Mouse (Mus musculus): ENCODE results near the gene Susd4. TPM values are rescaled to one million over a fixed set of nuclear protein-coding genes. Genes with fewer than 3 reads are reported as not detected.

The Susd4 gene
- polyA plus RNA-seq (2012; rRNA removed), result 0.45 and 0.93 TPM in 2 replicates

DNA sequence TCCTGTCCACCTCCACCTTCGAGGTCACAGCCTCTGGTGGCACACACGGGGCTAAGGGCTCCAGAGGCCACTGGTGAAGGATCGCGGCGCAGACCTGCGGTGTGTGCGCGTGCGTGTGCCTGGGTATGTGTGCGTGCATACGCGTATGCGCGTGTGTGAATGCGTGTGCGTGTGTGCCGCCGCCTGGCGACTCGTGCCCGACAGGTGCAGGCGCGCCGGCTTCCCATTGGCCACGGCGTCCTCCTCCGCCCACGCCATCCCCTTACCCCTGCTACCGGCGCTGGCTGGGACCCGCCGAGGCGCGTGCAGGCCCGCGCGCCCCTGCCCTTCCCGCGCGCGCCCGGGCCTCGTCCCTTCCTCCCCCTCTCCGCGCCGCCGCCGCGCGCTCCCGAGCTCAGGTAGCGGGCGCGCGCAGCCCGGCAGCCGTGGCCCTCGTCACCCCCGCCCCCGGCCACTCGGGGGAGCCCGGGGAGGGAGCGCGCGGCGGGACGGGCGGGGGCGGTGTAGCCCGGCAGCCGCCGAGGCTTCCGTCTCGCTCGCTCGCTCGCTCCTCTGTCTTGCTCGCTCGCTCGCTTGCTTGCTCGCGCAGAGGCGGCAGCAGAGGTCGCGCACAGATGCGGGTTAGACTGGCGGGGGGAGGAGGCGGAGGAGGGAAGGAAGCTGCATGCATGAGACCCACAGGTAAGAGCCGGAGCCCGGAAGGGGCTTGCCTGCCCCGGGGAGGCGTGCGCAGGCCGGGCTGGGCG lies at the start of gene Susd4:
Gene Susd4, plus strand, starts transcription at position 145 of the 746 bp plus-strand sequence.
- WGBS, result 1% methylated on average over 95 of the region's 95 CpGs
- DNase-seq (ENCODE audit: low read depth, low spot score), result no peak

DNA sequence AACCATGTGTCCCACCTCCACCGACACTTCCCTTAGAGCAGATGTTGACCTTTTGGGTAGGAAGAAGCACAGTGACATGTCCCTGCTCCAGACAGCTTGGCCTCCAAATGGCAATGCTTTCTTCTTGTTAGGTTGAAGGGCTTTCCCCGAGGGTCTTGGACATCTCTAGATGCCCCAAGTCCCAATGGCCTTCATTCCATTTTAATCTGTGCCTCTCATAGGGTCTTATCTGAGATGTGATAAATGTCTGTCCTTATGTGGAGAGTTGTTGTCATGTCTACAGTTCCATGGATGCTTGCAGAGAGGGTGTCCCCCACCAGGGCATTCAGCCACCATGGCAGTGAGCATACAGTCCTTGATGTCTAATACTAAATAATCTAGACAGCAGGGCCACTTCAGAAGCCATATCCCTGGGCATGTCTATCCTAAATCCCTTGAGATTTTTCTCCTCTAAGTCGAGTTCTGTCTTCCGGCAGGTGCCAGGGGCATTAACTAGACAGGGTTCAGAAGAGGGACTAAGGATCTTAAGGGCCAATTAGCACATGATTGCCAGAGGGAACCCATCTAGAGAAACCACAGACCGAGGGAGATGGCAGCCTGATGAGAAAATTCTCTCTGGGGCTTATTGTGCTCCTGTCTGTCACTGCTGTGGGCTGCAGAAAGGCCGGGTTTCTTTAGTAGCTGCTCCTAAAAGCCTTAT lies 49.3 kb upstream of the Susd4 start:
- 80% methylated on average over 6 of the region's 6 CpGs for WGBS
- no peak for DNase-seq (ENCODE audit: low read depth, low spot score)

DNA sequence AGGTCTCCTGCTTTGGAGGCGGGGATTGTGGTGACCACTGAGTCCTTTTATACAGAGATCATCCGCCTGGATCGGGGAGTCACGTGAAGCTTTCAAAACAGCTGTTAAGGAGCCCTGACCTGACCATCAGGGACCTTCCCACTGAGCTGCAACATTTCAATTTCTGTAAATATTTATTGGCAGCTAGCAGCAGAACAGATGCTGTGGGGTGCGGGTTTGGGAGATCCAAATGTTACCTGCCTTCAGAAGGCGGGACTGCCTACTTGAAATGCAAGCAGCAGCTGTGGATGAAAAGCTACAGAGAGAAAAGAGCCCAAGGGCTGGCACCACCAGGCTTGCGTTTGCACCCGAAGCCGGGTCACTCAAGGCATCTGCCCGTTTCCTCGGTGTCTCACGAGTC lies 36.1 kb upstream of the Susd4 start:
- DNase-seq (ENCODE audit: low read depth, low spot score), result no peak
- 78% methylated on average over 12 of the region's 12 CpGs for WGBS

DNA sequence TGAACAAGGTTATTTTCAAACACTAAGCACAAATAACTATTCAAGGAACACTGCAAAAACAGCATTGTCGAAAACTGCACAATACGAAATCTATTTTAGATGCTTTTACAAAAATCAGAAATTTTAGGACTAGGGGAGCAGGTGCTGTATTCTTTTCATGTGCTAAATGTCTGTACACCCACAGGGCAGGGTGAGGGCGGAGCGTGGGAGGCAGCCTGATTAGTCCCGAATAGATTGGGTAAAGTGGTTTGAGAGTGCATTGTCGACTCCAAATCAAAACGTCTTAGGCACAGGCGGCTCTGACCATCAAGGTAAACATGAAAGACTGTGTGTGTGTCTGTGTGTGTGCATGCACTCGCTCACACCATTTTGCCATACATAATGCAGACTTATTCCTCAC lies 34.7 kb upstream of the Susd4 start:
- DNase-seq (ENCODE audit: low read depth, low spot score), result no peak
- 81% methylated on average over 9 of the region's 9 CpGs for WGBS

DNA sequence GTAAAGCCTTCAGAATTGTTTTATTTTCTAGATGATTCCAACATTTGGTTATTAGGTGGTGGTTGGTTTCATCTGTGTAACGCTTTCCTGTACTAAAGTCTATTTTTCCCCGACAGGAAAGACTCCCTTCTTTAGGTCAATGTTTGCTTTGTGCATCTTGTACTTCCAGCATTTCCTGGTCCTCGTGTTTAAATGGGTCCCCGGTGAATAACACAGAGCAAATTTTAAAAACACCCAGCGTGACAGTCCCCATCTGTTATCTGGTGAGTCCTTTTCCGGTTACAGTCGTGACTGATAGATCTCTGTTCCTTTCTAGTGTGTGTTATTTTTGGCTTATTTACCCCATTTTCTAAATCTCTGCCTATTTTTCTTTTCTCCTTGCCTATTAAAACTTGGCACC lies 31.0 kb upstream of the Susd4 start:
- DNase-seq (ENCODE audit: low read depth, low spot score), result peak; percentile 35
- WGBS, result 7% methylated on average over 7 of the region's 7 CpGs

DNA sequence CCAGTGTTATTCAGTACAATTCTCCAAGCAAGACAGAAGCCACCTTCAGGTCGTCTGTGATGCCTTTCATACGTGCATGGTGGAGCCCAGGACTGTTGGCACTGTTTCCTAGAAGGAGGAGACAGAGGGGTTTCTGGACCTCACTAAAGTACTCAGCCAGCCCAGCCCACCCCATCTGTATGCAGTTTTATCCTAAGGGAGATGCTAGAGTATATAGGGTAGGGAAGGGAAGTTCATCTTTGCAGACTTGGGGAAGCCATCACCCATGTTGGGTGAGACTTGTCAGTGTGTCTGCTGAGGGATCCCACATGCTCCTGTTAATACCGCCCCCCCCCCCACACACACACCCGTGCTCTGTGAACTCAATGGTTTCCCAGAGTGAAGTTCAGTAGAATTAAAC lies 27.8 kb upstream of the Susd4 start:
- DNase-seq (ENCODE audit: low read depth, low spot score), result no peak
- 63% methylated on average over 4 of the region's 4 CpGs for WGBS

DNA sequence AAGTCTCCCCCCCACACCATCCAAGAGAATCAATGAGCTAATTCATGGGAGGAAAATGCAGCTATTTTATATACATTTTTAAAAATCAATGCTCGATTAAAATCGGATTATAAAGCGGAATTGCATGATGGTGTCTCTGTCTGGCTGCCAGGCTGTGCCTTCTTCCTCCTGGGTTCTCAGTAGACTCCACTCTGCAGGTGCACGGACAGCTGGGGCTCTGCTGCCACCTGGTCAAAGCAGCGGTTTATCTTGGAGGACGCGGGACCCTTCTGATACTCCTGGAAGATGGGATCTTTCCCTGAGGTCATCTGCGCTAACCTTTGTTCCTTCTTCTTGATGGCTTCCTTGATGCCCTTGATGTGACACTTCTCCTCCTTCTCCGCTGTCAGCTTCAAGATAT lies 16.6 kb upstream of the Susd4 start:
- DNase-seq (ENCODE audit: low read depth, low spot score), result no peak
- 90% methylated on average over 9 of the region's 9 CpGs for WGBS

DNA sequence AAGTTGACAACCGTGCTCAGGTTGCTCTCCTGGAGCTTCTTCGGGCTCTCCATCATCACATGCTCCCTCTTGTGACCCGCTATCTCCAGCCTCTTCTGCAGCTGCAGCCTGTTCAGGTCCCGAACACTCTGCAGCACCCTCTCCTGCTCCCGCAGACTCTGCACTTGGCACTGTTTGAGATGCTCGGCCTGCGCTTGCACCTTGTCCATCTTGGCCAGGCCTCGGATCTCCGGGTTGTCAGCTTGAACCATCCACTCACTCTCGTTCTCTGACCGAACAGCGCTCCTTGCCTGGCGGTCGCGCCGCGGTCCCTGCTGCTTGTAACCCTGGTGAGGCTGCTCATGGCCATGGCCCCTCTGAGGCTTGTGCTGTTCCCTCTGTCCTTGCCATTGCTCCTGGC lies 15.8 kb upstream of the Susd4 start:
- DNase-seq (ENCODE audit: low read depth, low spot score), result no peak
- WGBS, result 81% methylated on average over 17 of the region's 17 CpGs

DNA sequence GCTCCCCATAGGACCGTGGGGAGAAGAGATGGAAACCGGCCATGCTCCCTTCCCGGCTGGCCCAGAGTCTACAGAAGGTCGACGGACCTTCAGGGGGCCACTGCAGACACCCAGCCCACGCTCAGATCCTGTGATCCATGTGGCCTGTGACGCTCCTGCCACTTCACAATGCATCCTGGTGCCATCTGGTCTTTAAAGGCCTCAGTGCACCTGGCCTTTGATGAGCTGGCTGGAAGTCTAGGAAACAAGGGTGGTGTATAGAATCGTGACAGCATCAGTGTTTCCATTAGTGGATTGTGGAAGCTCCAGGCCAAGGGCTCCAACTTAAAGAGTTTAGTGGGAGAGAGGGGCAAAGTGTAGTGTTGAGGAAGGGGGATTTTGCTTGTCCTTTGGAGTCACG lies 14.6 kb upstream of the Susd4 start, which contains the start of gene Ccdc185:
Gene Ccdc185, minus strand, starts transcription at position 101 of the 400 bp plus-strand sequence.
- WGBS, result 84% methylated on average over 9 of the region's 9 CpGs
- no peak for DNase-seq (ENCODE audit: low read depth, low spot score)

DNA sequence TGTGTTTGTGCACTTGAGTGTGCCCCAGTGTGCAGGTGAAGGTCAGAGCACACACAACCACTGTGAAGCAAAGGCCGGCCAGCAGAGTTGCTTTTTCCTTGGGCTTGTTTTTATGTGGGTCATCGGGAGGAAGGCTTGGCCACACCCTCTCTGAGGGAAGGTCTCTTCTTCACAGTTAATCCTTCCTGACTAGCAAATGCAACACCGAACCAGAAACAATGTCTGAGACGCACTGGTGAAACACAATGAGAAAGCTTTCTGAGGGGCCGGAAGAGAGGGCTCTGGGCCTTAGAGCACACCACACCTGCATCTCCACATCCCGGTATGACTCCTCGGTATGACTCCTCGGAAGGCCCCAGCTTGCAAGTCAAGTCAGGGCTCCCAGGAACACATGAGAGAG lies 12.4 kb upstream of the Susd4 start:
- no peak for DNase-seq (ENCODE audit: low read depth, low spot score)
- 79% methylated on average over 8 of the region's 8 CpGs for WGBS

DNA sequence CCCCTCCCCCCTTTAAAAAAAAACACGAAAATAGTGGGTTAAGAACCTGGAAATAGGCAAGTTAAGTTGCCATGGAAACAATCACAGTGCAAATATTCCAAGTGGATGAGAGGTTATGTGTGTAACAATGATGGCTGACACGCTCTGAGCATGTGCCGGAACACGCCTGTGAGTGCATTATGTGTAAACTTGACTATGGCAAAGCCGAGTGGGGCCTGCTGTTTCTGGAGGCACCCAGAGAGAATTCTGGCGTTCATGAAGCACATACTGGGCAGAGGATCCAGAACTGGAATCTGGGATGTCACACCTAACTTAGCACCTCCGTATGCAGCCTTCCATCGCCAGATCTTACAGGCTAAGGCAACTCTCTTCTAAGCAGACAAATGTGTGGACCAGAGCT lies 10.0 kb upstream of the Susd4 start:
- DNase-seq (ENCODE audit: low read depth, low spot score), result no peak
- WGBS, result 75% methylated on average over 8 of the region's 8 CpGs

DNA sequence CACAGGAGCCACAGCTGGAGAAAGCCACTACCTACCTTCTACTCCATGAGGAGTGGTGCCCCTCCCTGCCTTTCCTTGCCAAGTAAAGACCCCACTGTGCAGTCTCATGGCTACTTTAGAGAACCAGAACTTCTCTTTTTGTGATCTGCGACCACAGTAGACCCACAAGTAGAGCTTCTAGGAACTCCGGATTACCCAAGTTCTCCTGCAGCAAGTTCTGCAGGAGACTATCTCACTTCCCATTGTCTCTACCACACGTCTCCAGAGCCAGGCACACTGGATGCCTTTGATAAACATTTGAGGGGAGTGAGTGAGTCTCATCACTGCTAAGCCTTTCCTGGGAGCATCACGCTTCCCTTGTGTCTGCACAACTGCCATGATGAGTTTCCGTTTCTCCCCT lies 8.8 kb upstream of the Susd4 start:
- DNase-seq (ENCODE audit: low read depth, low spot score), result no peak
- 79% methylated on average over 5 of the region's 5 CpGs for WGBS

DNA sequence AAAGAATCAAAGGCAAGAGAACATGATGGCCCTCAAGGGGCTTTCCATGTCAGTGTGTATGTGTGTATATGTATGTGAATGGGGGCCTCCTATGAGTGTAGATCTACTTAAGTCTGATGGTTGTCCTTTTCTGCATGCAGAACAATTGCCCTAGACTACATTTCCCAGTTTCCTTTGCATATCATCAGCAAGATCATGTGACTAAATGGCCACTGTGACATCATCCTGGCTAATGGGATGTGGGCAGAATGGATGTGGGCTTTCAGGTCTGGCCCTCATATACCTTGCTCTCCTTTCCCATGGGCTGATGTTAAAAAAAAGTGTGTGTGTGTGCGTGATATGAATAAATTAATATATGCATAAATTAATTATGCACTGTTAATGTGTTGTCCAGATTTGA lies 4.9 kb upstream of the Susd4 start:
- WGBS, result 96% methylated on average over 1 of the region's 1 CpGs
- DNase-seq (ENCODE audit: low read depth, low spot score), result no peak

DNA sequence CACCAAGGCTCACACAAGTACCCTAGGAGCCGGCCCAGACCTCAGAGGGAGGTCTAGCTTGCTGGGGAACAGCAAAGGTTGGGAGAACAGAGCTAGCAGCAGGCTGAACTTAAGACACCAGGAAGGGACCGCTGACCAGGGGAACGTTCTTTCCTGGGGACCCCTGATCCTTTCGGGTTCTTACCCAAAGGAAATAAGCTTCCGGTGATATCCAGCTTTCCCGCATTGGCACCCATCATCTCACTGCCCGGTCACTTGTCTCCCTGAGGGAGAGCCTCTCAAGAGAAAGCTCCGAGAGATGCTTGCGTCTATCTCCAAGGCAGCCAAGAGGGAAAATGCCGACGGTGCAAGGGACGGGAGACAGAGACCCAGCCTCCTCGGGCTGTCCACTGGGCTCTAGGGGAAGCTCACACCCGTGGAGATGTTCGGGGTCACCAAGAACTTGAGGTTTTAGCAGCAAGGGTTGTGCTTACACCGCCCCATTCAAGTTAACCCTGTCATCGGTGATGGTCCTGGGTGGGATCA lies 407 bp upstream of the Susd4 start:
- DNase-seq (ENCODE audit: low read depth, low spot score), result no peak
- WGBS, result 21% methylated on average over 17 of the region's 17 CpGs

DNA sequence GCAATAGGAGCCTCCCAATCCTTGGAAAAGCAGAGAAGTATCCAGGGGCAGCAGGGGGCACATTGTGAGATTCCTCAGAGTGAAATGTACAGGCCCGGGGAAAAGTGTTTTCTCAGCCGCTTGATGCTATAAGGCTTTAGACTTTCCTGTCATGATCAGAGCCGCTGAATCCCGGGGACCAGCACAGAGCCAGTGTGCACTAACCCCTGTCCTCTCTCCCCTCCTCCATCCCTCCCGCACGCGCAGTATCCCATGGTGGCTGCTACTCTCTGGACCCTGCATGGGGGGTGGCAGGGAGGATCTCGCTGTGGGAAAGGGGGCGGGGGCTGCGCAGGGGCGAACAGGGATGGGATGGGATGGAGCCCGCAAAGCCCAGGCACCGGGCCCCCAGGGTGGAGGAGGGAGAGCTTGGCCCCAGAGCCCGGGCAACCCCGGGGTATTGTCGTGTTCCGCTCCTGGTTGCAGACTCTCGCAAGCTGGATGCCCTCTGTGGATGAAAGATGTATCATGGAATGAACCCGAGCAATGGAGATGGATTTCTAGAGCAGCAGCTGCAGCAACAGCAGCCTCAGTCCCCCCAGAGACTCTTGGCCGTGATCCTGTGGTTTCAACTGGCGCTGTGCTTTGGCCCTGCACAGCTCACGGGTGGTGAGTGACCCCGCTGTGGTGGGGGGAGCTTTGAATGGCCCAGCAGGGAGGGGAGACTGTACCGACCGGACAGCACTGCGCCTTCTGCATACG lies 1.1 kb downstream of the Susd4 start:
- no peak for DNase-seq (ENCODE audit: low read depth, low spot score)
- WGBS, result 18% methylated on average over 27 of the region's 27 CpGs

DNA sequence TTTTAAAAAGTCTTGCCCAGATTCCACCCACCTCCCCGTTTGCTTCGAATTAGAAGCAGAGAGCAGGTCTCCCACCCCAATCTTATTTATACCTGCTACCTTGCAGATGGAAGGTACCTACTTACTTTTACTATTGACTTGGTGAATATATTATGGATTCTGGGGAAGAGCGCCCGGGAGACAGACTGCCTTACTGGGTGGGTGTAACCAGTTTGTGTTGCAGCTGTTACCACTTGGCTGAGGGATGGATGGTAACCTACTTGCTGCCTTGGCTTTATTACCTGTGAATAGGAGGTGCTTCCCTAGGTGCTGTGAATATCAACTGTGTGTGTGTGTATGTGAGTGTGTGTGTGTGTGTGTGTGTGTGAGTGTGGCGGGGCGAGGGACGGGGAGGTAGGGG lies 11.9 kb downstream of the Susd4 start:
- 83% methylated on average over 5 of the region's 7 CpGs for WGBS
- no peak for DNase-seq (ENCODE audit: low read depth, low spot score)

DNA sequence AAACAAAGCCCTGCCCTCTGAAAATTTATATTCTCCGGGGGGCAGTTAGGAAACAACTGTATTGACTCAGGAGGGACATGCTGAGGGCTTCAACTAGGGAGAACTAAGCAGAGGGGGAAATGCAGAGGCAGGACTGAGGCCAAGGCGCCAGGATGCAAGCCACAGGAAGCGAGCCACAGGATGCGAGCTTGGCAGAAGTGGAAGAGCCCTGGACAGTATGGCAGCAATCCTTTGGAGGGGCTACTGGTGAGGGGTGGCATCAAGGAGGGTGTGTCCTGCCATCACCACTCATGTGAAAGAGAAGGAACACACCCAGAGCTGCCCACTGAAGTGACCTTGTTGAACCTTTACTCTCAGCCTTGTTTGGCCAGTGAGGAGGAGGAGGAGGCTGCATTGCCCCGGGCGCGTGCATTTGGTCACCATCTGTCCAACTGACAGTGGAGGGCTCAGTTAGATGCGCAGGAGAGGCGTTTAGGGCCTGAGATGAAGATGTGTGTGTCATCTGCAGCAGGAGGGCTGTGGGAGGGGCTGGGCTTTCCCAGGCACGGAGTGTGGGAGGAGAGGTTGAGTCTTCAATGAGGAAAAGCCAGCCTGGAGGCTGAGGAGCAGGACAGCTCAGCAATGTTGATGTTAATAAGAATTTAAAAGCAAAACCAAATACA lies 13.2 kb downstream of the Susd4 start:
- no peak for DNase-seq (ENCODE audit: low read depth, low spot score)
- 67% methylated on average over 10 of the region's 10 CpGs for WGBS

DNA sequence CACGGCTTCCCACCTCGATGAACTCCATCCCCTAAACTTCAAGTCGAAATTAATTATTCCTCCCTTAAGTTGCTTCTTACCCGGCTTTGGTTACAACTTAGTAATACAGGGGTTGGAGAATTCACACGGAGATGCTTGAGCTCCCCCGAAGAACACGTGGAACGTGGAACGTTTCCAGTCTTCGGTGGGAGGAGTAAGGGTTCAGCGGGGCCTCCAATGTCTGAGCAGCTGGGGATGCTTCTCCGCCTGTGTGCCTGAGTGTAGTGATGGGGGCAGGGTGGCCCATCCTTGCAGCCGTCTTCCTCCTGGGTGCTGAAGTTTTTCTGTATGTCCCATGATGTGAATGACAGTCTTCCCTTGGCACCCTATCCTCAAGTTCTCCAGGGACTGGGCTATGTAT lies 14.6 kb downstream of the Susd4 start:
- 73% methylated on average over 13 of the region's 13 CpGs for WGBS
- DNase-seq (ENCODE audit: low read depth, low spot score), result no peak

DNA sequence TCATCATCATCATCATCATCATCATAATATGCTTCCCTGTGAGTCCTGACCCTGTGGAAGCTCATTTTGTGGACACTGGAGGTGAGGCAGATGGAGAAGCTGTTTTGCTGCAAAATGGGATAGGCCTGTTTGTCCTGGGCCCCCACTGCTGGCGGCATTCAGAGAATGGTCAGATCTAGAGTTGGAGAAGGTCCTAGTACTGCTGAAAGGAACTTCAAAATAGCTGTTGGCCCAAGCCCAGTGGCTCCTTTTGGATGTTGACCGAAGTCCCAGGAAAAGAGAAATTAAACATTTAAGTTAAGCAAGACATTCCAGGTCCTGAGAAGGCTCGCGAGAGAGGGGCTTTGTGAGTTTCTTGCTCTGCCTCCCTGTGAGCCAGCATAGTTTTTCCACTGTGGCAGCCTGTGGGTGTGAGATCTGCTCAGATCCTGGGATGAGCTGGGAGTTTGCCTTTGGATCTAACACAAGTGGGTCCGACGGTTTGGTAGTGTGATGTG lies 15.4 kb downstream of the Susd4 start:
- WGBS, result 75% methylated on average over 6 of the region's 6 CpGs

DNA sequence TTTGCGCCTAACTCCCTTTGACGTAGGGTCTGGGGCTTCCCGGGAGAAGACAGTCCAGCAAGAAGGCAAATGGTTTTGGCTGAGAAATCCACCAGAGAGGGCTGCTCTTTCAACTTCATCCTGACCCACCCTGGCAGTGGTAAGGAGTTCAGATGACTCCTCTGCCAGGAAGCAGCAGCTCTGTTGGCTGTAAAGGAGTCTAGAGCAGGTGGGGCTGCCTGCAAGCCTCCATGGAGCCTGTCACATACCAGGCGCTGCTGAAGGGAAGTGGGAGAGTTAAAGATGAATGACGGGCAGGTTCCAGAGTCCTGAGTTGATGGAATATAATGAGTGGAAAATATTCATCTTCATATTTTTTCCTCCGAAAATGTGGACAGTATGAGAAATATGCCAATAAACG lies 20.1 kb downstream of the Susd4 start:
- 88% methylated on average over 7 of the region's 7 CpGs for WGBS

More for the DNA sequence above, 15.4 kb downstream of the Susd4 start:
- no peak for DNase-seq (ENCODE audit: low read depth, low spot score)

More for the DNA sequence above, 20.1 kb downstream of the Susd4 start:
- DNase-seq (ENCODE audit: low read depth, low spot score), result no peak
